Mouse (Mus musculus) forebrain, embryonic 12.5 days (tissue): ENCODE measurements around the gene Garnl3. TPM values are rescaled to one million over a fixed set of nuclear protein-coding genes. Genes with fewer than 3 reads are reported as not detected.
A peak's percentile ranks its signal among the peaks of the same experiment; 100 is the strongest.

ENCODE experiments used
- ATAC-seq: fragments of 200-750 bp; cut with Nextera tagmentation; 2 replicates; pipeline ENCODE4 v1.8.0; 2017; ENCODE audit warnings: moderate TSS enrichment; ENCODE audit not compliant: low FRiP score
- H3K27ac ChIP-seq: fragments of 300-500 bp; sonication (generic); 2 replicates; pipeline ENCODE4 v1.5.1; 2016; ENCODE audit warnings: mild to moderate bottlenecking
- H3K27me3 ChIP-seq: fragments of 300-500 bp; sonication (generic); 2 replicates; pipeline ENCODE4 v1.6.1; 2016; ENCODE audit warnings: mild to moderate bottlenecking
- H3K36me3 ChIP-seq: fragments of 300-500 bp; sonication (generic); replicated peaks from 2 replicates; pipeline ENCODE4 v1.6.1; 2016; ENCODE audit warnings: mild to moderate bottlenecking
- H3K4me1 ChIP-seq: fragments of 300-500 bp; sonication (generic); 2 replicates; pipeline ENCODE4 v1.6.1; 2016
- H3K4me2 ChIP-seq: fragments of 300-500 bp; sonication (generic); 2 replicates; pipeline ENCODE4 v1.6.1; 2016; ENCODE audit warnings: mild to moderate bottlenecking, moderate library complexity
- H3K4me3 ChIP-seq: fragments of 300-500 bp; sonication (generic); replicated peaks from 2 replicates; pipeline ENCODE4 v1.5.1; 2016; ENCODE audit warnings: mild to moderate bottlenecking
- H3K9ac ChIP-seq: fragments of 300-500 bp; sonication (generic); 2 replicates; pipeline ENCODE4 v1.6.1; 2016; ENCODE audit warnings: mild to moderate bottlenecking
- H3K9me3 ChIP-seq: fragments of 300-500 bp; sonication (generic); 2 replicates; pipeline ENCODE4 v1.6.1; 2016
- WGBS: fragments of 180-500 bp; shearing (Covaris S2); methylation state at CpG from one replicate; pipeline ENCODE4 v1.1.7; 2016; 5-methylcytosine and 5-hydroxymethylcytosine counted together
- polyA plus RNA-seq: library from polyadenylated mRNA; unstranded; fragments of >200 nt; fragmentation: Nextera tagmentation; extraction: Ambion mirVana; gene quantifications from 2 replicates; pipeline ENCODE4 v1.2.1, GENCODE M21; 2016

The Garnl3 gene
- 14.5 and 15.1 TPM in 2 replicates for polyA plus RNA-seq

DNA sequence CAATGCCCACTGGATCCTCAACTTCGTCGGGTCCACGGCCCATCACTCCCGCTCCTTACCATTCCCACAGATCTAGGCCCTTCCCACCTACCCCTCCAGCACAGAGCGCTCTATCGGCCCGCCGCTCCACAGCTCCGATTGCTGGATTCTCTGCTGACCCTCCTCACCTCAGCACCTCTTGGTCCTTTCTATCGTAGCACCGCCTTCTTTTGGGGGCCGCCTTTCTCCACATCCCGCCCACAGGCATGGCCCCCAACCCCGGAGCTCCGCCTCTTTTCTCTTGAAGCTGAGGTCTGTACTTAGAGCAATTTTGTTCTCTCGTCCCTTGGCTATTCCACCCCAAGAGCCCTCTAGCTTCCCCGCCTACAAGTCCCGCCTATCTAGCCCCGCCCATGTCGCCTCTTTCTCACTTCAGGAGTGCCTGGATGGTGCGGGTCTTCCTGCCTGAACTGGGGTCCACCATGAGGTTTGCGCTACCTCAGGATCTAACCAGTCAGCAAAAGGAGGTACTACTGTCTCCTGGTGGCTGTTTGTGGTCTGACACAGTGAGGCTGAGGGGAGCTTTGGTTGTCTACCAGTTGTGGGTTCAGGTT is at the start of gene Garnl3:
Gene Garnl3, minus strand, starts transcription at position 155 of the 593 bp plus-strand sequence.
- peak; percentile 55 for ATAC-seq
- peaks cover 35% of the 10 kb centered on the region for H3K27me3 ChIP-seq
- H3K27ac ChIP-seq: no peak within 1 kb of the TSS
- WGBS: 0% methylated on average over 22 of the region's 22 CpGs
- peak within 1 kb of the TSS; percentile 39; the same call in 1 of the 2 replicates for H3K9ac ChIP-seq
- peaks cover 19% of the 10 kb centered on the region for H3K4me1 ChIP-seq
- no peaks in the 10 kb centered on the region for H3K9me3 ChIP-seq
- H3K36me3 ChIP-seq: no peaks in the 10 kb centered on the region
- H3K4me3 ChIP-seq: peak within 1 kb of the TSS; percentile 70
- peak within 1 kb of the TSS; percentile 98 for H3K4me2 ChIP-seq

GRCm38 (mm10) chr2:33179930-33180630 is 48.6 kb upstream of the Garnl3 start:
- no peaks in the 10 kb centered on the region for H3K36me3 ChIP-seq
- no peak overlapping the region for H3K27ac ChIP-seq
- 0 out of 2 replicates have a peak, but pooled peaks have one; percentile 9 for ATAC-seq
- WGBS: 55% methylated on average over 16 of the region's 16 CpGs
- H3K4me1 ChIP-seq: peaks cover 33% of the 10 kb centered on the region
- H3K9ac ChIP-seq: no peak overlapping the region
- no peaks in the 10 kb centered on the region for H3K9me3 ChIP-seq
- no peak overlapping the region for H3K4me2 ChIP-seq
- no peak overlapping the region for H3K4me3 ChIP-seq
- H3K27me3 ChIP-seq: no peaks in the 10 kb centered on the region

DNA sequence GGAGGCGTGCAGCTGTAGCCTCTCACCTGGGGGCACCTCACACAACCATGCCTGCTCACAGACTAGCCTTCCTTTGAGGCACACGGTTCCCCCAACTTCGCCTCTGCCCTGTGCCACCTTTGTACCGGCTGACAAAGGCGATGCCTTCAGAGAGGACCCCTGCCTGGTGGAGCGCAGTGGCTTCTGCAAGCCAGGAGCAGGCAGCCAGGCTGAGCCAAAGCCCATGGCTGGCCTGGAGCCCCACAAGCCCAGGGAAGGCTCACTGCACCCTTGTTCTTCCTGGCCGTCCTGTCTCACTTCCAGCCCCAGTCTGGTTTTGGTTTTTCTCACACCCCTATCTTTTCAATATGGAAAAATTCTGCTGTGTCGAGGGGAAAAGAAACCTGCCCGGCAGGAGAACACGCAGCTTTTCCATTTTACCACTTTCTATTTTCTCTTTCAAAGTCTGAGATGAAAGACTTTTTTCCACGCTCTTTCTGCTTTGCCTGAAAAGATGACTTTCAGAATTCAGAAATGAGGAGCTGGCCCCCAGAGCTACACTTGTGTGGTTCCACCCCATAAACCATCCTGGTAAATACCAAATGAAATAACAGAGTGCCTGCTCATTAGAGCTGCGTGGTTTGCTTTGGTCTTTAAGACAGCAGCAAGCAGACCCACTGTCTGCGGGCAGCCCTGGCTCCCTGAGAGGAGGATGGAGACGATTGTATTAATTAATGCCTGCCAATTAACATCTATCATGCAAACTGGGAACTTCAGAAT is 47.9 kb upstream of the Garnl3 start:
- 40% methylated on average over 14 of the region's 14 CpGs for WGBS
- Histone ChIP-seq H3K9me3 (no peaks in the 10 kb centered on the region), H3K27ac (peak overlapping the region; percentile 42; the same call in 1 of the 2 replicates), H3K9ac (no peak overlapping the region), H3K36me3 (no peaks in the 10 kb centered on the region), H3K4me1 (peaks cover 33% of the 10 kb centered on the region), H3K4me3 (no peak overlapping the region), H3K27me3 (no peaks in the 10 kb centered on the region), H3K4me2 (no peak overlapping the region)
- no peak for ATAC-seq

- H3K9ac ChIP-seq: no peak overlapping the region
- H3K4me2 ChIP-seq: no peak overlapping the region
- H3K36me3 ChIP-seq: peaks cover 7% of the 10 kb centered on the region
- WGBS: 73% methylated on average over 11 of the region's 11 CpGs
- ATAC-seq: no peak
- no peak overlapping the region for H3K4me3 ChIP-seq
- H3K27me3 ChIP-seq: no peaks in the 10 kb centered on the region; the same call in 1 of the 2 replicates
- no peaks in the 10 kb centered on the region for H3K9me3 ChIP-seq
- no peak overlapping the region for H3K27ac ChIP-seq
- H3K4me1 ChIP-seq: peaks cover 33% of the 10 kb centered on the region
These were observed 46.9 kb upstream of the Garnl3 start for GRCm38 (mm10) chr2:33178243-33178932.

- H3K4me1 ChIP-seq: peaks cover 33% of the 10 kb centered on the region
- H3K27me3 ChIP-seq: no peaks in the 10 kb centered on the region; the same call in 1 of the 2 replicates
- H3K4me3 ChIP-seq: no peak overlapping the region
- H3K9me3 ChIP-seq: no peaks in the 10 kb centered on the region
- no peak overlapping the region for H3K9ac ChIP-seq
- 90% methylated on average over 12 of the region's 12 CpGs for WGBS
- no peak overlapping the region for H3K27ac ChIP-seq
- no peak for ATAC-seq
- H3K36me3 ChIP-seq: peaks cover 14% of the 10 kb centered on the region
- no peak overlapping the region for H3K4me2 ChIP-seq
These were observed 46.2 kb upstream of the Garnl3 start for GRCm38 (mm10) chr2:33177443-33178242.

GRCm38 (mm10) chr2:33176921-33177320 is 45.5 kb upstream of the Garnl3 start:
- H3K27ac ChIP-seq: no peak overlapping the region
- peaks cover 15% of the 10 kb centered on the region for H3K36me3 ChIP-seq
- no peak overlapping the region for H3K4me2 ChIP-seq
- no peaks in the 10 kb centered on the region; the same call in 1 of the 2 replicates for H3K27me3 ChIP-seq
- WGBS: 64% methylated on average over 2 of the region's 2 CpGs
- H3K4me3 ChIP-seq: no peak overlapping the region
- H3K9ac ChIP-seq: no peak overlapping the region
- no peak for ATAC-seq
- H3K9me3 ChIP-seq: no peaks in the 10 kb centered on the region
- peaks cover 33% of the 10 kb centered on the region for H3K4me1 ChIP-seq

DNA sequence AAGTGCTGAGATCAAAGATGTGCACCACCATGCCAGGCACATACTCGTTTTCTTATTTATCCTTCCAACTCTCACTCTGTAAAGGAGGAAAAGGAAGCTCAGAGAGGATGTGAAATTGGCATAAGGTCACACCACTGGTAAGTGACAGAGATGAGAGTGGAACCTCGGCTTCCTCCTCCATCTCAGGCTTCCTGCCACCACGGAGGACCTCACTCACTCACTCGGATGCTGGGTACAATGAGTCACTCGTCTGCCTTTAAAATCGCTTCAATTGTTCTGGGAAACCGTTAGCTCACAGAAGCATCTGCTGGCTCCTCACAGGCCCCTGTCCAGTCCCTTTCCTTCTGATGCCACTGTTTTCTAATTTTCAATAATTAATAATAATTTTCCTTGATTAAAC is 45.1 kb upstream of the Garnl3 start:
- Histone ChIP-seq H3K27ac (no peak overlapping the region), H3K4me2 (no peak overlapping the region), H3K36me3 (peaks cover 15% of the 10 kb centered on the region), H3K27me3 (no peaks in the 10 kb centered on the region; the same call in 1 of the 2 replicates), H3K4me3 (no peak overlapping the region), H3K9me3 (no peaks in the 10 kb centered on the region), H3K9ac (no peak overlapping the region), H3K4me1 (peaks cover 33% of the 10 kb centered on the region)
- 54% methylated on average over 7 of the region's 7 CpGs for WGBS
- ATAC-seq: no peak

- H3K27me3 ChIP-seq: peaks cover 8% of the 10 kb centered on the region; the same call in 1 of the 2 replicates
- H3K27ac ChIP-seq: no peak overlapping the region
- peaks cover 26% of the 10 kb centered on the region for H3K4me1 ChIP-seq
- no peak overlapping the region for H3K9ac ChIP-seq
- no peak for ATAC-seq
- 95% methylated on average over 7 of the region's 7 CpGs for WGBS
- H3K36me3 ChIP-seq: peaks cover 21% of the 10 kb centered on the region
- no peak overlapping the region for H3K4me3 ChIP-seq
- no peaks in the 10 kb centered on the region for H3K9me3 ChIP-seq
- H3K4me2 ChIP-seq: no peak overlapping the region
These were observed 42.2 kb upstream of the Garnl3 start for GRCm38 (mm10) chr2:33173686-33174085.

GRCm38 (mm10) chr2:33173126-33173525 is 41.7 kb upstream of the Garnl3 start:
- no peaks in the 10 kb centered on the region for H3K9me3 ChIP-seq
- no peak for ATAC-seq
- H3K36me3 ChIP-seq: peaks cover 27% of the 10 kb centered on the region
- 88% methylated on average over 10 of the region's 10 CpGs for WGBS
- H3K9ac ChIP-seq: no peak overlapping the region
- peaks cover 21% of the 10 kb centered on the region for H3K4me1 ChIP-seq
- peaks cover 8% of the 10 kb centered on the region; the same call in 1 of the 2 replicates for H3K27me3 ChIP-seq
- H3K4me3 ChIP-seq: no peak overlapping the region
- no peak overlapping the region for H3K4me2 ChIP-seq
- no peak overlapping the region for H3K27ac ChIP-seq

DNA sequence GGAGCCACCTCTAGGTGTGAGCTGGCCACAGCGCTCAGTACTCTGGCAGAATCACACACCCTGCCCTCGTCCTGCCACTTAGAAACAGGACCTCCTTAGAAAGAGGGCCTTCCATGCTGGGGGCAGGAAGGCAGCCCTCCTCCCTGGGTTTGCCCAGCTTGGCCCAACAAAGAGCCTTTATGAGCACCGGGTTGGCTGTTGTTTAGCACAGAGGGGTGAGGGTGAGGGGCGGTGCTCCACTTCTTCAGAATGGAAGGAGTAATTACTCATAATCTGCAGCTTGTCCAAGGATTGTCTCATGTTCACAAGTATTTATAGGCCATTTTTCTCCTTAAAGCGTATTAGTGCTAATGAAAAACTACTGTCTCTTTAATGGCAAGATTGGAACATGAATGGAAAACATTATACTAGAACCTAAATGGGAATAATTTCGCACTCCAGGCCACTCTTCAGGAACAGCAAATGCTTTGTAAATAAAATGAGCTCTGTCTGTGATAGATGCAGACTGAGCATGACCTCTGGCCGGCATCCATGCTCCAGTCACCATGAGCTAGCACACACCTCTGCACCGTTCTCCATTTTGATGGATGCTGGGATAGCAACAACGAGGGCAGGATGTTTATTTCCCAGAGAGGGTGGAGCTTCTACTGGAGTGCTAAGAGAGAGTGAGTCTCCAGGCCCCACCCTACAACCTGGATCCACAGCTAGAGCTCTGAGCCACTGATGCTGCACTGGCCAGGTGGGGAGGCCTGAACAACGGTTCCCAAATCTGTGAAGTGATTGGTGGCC is 39.5 kb upstream of the Garnl3 start:
- H3K4me3 ChIP-seq: no peak overlapping the region
- H3K4me2 ChIP-seq: no peak overlapping the region
- peaks cover 33% of the 10 kb centered on the region for H3K36me3 ChIP-seq
- peaks cover 8% of the 10 kb centered on the region; the same call in 1 of the 2 replicates for H3K27me3 ChIP-seq
- peaks cover 11% of the 10 kb centered on the region; the same call in 1 of the 2 replicates for H3K4me1 ChIP-seq
- no peak overlapping the region for H3K9ac ChIP-seq
- peak overlapping the region; percentile 36; the same call in 1 of the 2 replicates for H3K27ac ChIP-seq
- 34% methylated on average over 10 of the region's 10 CpGs for WGBS
- no peaks in the 10 kb centered on the region for H3K9me3 ChIP-seq
- ATAC-seq: 0 out of 2 replicates have a peak, but pooled peaks have one; percentile 23
